Mouse (Mus musculus) heart, postnatal 25 days (tissue): ENCODE data around the gene Ppp1r1b. TPM values are rescaled to one million over a fixed set of nuclear protein-coding genes. Genes with fewer than 3 reads are reported as not detected.

ENCODE experiments used
- DNase-seq: peaks from one replicate; pipeline ENCODE4 v3.0.0; 2022; ENCODE audit warnings: low spot score
- intact Hi-C: fragments of 180-260 bp; cut with DNase I; formaldehyde crosslinking; loops from one replicate; pipeline ENCODE4 v1.15.1; 2025
- total RNA-seq, 2 experiments: library from RNA; stranded (reverse); gene quantifications; 2 replicates each; pipeline ENCODE4 v1.2.3; 2021

Gene Ppp1r1b
- total RNA-seq, 2 experiments from 2014 or later: 5.3 to 5.8 TPM

- DNase-seq: no peak
- intact Hi-C loops: no loop called here
Measured at GRCm38 (mm10) chr11:98328031-98328370, 20.2 kb upstream of the Ppp1r1b start.

- intact Hi-C loops: no loop called here
- no peak for DNase-seq
Measured at GRCm38 (mm10) chr11:98328371-98329069, 19.7 kb upstream of the Ppp1r1b start.

- DNase-seq: no peak
- intact Hi-C loops: no loop called here
Measured at GRCm38 (mm10) chr11:98329081-98329959, 18.9 kb upstream of the Ppp1r1b start, which contains the start of gene Neurod2. Gene Neurod2 (minus strand): TSS chr11:98329648.

- intact Hi-C loops: no loop called here
- DNase-seq: no peak
Measured at GRCm38 (mm10) chr11:98329960-98330744, 18.1 kb upstream of the Ppp1r1b start.

GRCm38 (mm10) chr11:98330745-98331204 is 17.4 kb upstream of the Ppp1r1b start:
- intact Hi-C loops: no loop called here
- no peak for DNase-seq

- intact Hi-C loops: no loop called here
- DNase-seq: no peak
Measured at GRCm38 (mm10) chr11:98331401-98331800, 16.8 kb upstream of the Ppp1r1b start.

GRCm38 (mm10) chr11:98332186-98332585 is 16.0 kb upstream of the Ppp1r1b start:
- intact Hi-C loops: no loop called here
- DNase-seq: no peak

- DNase-seq: no peak
- intact Hi-C loops: no loop called here
Measured at GRCm38 (mm10) chr11:98332841-98333240, 15.4 kb upstream of the Ppp1r1b start.

GRCm38 (mm10) chr11:98333263-98333696 is 14.9 kb upstream of the Ppp1r1b start:
- no peak for DNase-seq
- intact Hi-C loops: no loop called here

GRCm38 (mm10) chr11:98333981-98334741 is 14.0 kb upstream of the Ppp1r1b start:
- DNase-seq: no peak

GRCm38 (mm10) chr11:98335250-98335649 is 13.0 kb upstream of the Ppp1r1b start:
- intact Hi-C loops: no loop called here
- DNase-seq: no peak

More at GRCm38 (mm10) chr11:98333981-98334741, 14.0 kb upstream of the Ppp1r1b start:
- intact Hi-C loops: no loop called here

- intact Hi-C loops: no loop called here
- DNase-seq: no peak
Measured at GRCm38 (mm10) chr11:98336245-98337107, 11.7 kb upstream of the Ppp1r1b start.

- intact Hi-C loops: no loop called here
- no peak for DNase-seq
Measured at GRCm38 (mm10) chr11:98338507-98338961, 9.7 kb upstream of the Ppp1r1b start.

GRCm38 (mm10) chr11:98339071-98339501 is 9.1 kb upstream of the Ppp1r1b start:
- DNase-seq: no peak
- intact Hi-C loops: no loop called here

- intact Hi-C loops: no loop called here
- DNase-seq: no peak
Measured at GRCm38 (mm10) chr11:98339679-98340287, 8.4 kb upstream of the Ppp1r1b start.

GRCm38 (mm10) chr11:98340597-98340996 is 7.6 kb upstream of the Ppp1r1b start:
- intact Hi-C loops: no loop called here
- DNase-seq: no peak

GRCm38 (mm10) chr11:98341174-98341573 is 7.0 kb upstream of the Ppp1r1b start:
- intact Hi-C loops: no loop called here
- DNase-seq: no peak
